8 mouse cellular contexts compared by ENCODE assay signal in genomic region chr8:120832022-120832421, GRCm38 (mm10).
DNase-seq lines count a peak whose midpoint lies in the region; ATAC-seq and TF ChIP-seq lines count a peak whose summit lies in the region.

No protein-coding gene starts in this region.

- TF ChIP-seq CTCF in heart, postnatal 0 days (IDR thresholded peaks at IDR 0.05; ENCODE audit: low read depth): no peak

- H3K4me2 ChIP-seq in heart, postnatal 0 days (ENCODE audit: low read depth, low read length): peak overlapping the region; percentile 49
- peak overlapping the region; percentile 55 for H3K4me2 ChIP-seq in liver, embryonic 16.5 days (ENCODE audit: low read depth, low read length)

- intact Hi-C loops in left cerebral cortex, postnatal 4 days (cut with DNase I): no loop called here

- no peaks in the 10 kb centered on the region for H3K36me3 ChIP-seq in heart, postnatal 0 days (replicated peaks; ENCODE audit: control insufficient read depth, insufficient read depth, low read length)
- H3K36me3 ChIP-seq in liver, embryonic 16.5 days (ENCODE audit: control insufficient read depth, insufficient read depth): no peaks in the 10 kb centered on the region

- H3K27me3 ChIP-seq in heart, postnatal 0 days (ENCODE audit: control insufficient read depth, insufficient read depth, low read length): peaks cover 28% of the 10 kb centered on the region
- no peaks in the 10 kb centered on the region for H3K27me3 ChIP-seq in liver, embryonic 16.5 days (ENCODE audit: control insufficient read depth, insufficient read depth, low read depth, low read length)

- no peaks in the 10 kb centered on the region for H3K9me3 ChIP-seq in heart, postnatal 0 days (replicated peaks; ENCODE audit: control insufficient read depth, low read length)
- H3K9me3 ChIP-seq in liver, embryonic 16.5 days (replicated peaks; ENCODE audit: control insufficient read depth, low read length): no peaks in the 10 kb centered on the region

- no peak for ATAC-seq in heart, postnatal 0 days (ENCODE audit: insufficient read depth, low read depth)
- no peak for ATAC-seq in liver, embryonic 16.5 days (ENCODE audit: low read depth)

- no peaks in the 10 kb centered on the region for H3K4me1 ChIP-seq in heart, postnatal 0 days (ENCODE audit: control insufficient read depth, insufficient read depth)
- no peaks in the 10 kb centered on the region for H3K4me1 ChIP-seq in liver, embryonic 16.5 days (ENCODE audit: control insufficient read depth, low read depth, low read length)

- H3K4me3 ChIP-seq in heart, postnatal 0 days (ENCODE audit: low read depth, low read length): peak overlapping the region; percentile 25
- peak overlapping the region; percentile 26; the same call in 1 of the 2 replicates for H3K4me3 ChIP-seq in liver, embryonic 16.5 days (ENCODE audit: low read depth, low read length)

- H3K9ac ChIP-seq in heart, postnatal 0 days (replicated peaks; ENCODE audit: low read depth, low read length): no peak overlapping the region
- no peak overlapping the region for H3K9ac ChIP-seq in liver, embryonic 16.5 days (ENCODE audit: low read depth, low read length)

- 17% methylated on average over 14 of the region's 14 CpGs for WGBS in heart, postnatal 0 days
- 15% methylated on average over 14 of the region's 14 CpGs for WGBS in liver, embryonic 16.5 days (ENCODE audit: insufficient replicate concordance)

- no peak overlapping the region for H3K27ac ChIP-seq in heart, postnatal 0 days (ENCODE audit: low read depth)
- H3K27ac ChIP-seq in liver, embryonic 16.5 days (ENCODE audit: low read length): no peak overlapping the region

- peak; percentile 67 for DNase-seq in 3134 (ENCODE audit: extremely low read depth, insufficient read length, low spot score)
- DNase-seq in B cell, adult 2 months: peak; percentile 24 to 28
- DNase-seq in heart, postnatal 0 days (ENCODE audit: low spot score): peak; percentile 18
- DNase-seq in left cerebral cortex, adult 8-10 months (ENCODE audit: low spot score in 2 of 2): no peak
- no peak for DNase-seq in urinary bladder, adult 18-20 months (ENCODE audit: low spot score in 2 of 2)
- DNase-seq in right cerebral cortex, postnatal 36 days (ENCODE audit: low spot score in 2 of 2): no peak
- DNase-seq in left cerebral cortex, postnatal 4 days: no peak

- TF ChIP-seq EP300 in heart, postnatal 0 days (IDR thresholded peaks at IDR 0.05; ENCODE audit: low read depth): no peak

Comparison
In these comparisons a context has a peak if more than half of its experiments do, and no peak if none do; other contexts are left out.
1. DNase-seq: peak in 3134 (single experiment), B cell, adult 2 months (2 of 2) and heart, postnatal 0 days (single experiment); none in left cerebral cortex, adult 8-10 months (0 of 2), urinary bladder, adult 18-20 months (0 of 2), right cerebral cortex, postnatal 36 days (0 of 2) and left cerebral cortex, postnatal 4 days (single experiment).